Mouse (Mus musculus) liver, embryonic 14.5 days (tissue): Measurements from ENCODE around the gene Prdm8. TPM values are rescaled to one million over a fixed set of nuclear protein-coding genes. Genes with fewer than 3 reads are reported as not detected.
A peak's percentile ranks its signal among the peaks of the same experiment; 100 is the strongest.

ENCODE experiments used
- ATAC-seq: fragments of 200-750 bp; cut with Nextera tagmentation; 2 replicates; pipeline ENCODE4 v1.8.0; 2017; ENCODE audit warnings: moderate number of reproducible peaks, mild to moderate bottlenecking, moderate library complexity; ENCODE audit not compliant: insufficient read depth
- DNase-seq, 3 experiments: peaks; one replicate each; pipeline ENCODE4 v3.0.0-alpha.2; 2012 to 2013; ENCODE audit warnings: low read depth in 3 of 3, low spot score in 3 of 3
- H3K27ac ChIP-seq: fragments of 300-500 bp; sonication (generic); 2 replicates; pipeline ENCODE4 v1.5.1; 2014; ENCODE audit warnings: moderate library complexity, mild to moderate bottlenecking, control low read depth, inconsistent platforms
- H3K27me3 ChIP-seq: fragments of 300-500 bp; sonication (generic); 2 replicates; pipeline ENCODE4 v1.6.1; 2014; ENCODE audit warnings: mild to moderate bottlenecking, low read length, moderate library complexity; ENCODE audit not compliant: control insufficient read depth, insufficient read depth
- H3K36me3 ChIP-seq: fragments of 300-500 bp; sonication (generic); replicated peaks from 2 replicates; pipeline ENCODE4 v1.6.1; 2014; ENCODE audit warnings: low read depth; ENCODE audit not compliant: control insufficient read depth, insufficient read depth
- H3K4me1 ChIP-seq, 2 experiments: fragments of 200-500 bp in 1 of 2; fragments of 300-500 bp in 1 of 2; sonication (generic) in 1 of 2; replicated peaks; 2 replicates each; pipeline ENCODE4 v1.6.1; 2012 to 2014; ENCODE audit warnings: antibody characterized with exemption in 1 of 2, inconsistent platforms in 1 of 2, low read length in 1 of 2; ENCODE audit not compliant: control insufficient read depth in 2 of 2, insufficient read depth in 2 of 2
- H3K4me2 ChIP-seq: fragments of 300-500 bp; sonication (generic); 2 replicates; pipeline ENCODE4 v1.6.1; 2014; ENCODE audit warnings: low read depth, mild to moderate bottlenecking, control low read depth, moderate library complexity
- H3K4me3 ChIP-seq, 2 experiments: fragments of 200-500 bp in 1 of 2; fragments of 300-500 bp in 1 of 2; sonication (generic) in 1 of 2; 2 replicates each; pipeline ENCODE4 v1.5.1; 2012 to 2014; ENCODE audit warnings: low read depth in 2 of 2, low read length in 2 of 2, mild to moderate bottlenecking in 2 of 2, control low read depth in 1 of 2, inconsistent platforms in 1 of 2, moderate library complexity in 1 of 2; ENCODE audit not compliant: insufficient read depth in 1 of 2
- H3K9ac ChIP-seq: fragments of 300-500 bp; sonication (generic); replicated peaks from 2 replicates; pipeline ENCODE4 v1.6.1; 2014; ENCODE audit warnings: mild to moderate bottlenecking, control low read depth, moderate library complexity
- H3K9me3 ChIP-seq: fragments of 300-500 bp; sonication (generic); 2 replicates; pipeline ENCODE4 v1.6.1; 2016; ENCODE audit warnings: low read length, mixed read lengths; ENCODE audit not compliant: control insufficient read depth
- CTCF ChIP-seq: IDR thresholded peaks from 2 replicates; pipeline ENCODE4 v1.5.1; 2016; ENCODE audit warnings: antibody characterized with exemption, low read depth, control low read depth
- EP300 ChIP-seq: IDR thresholded peaks from 2 replicates; pipeline ENCODE4 v1.6.1; 2016; ENCODE audit warnings: antibody characterized with exemption, low read depth
- WGBS: fragments of 180-500 bp; shearing (Covaris S2); extraction: QIAGEN DNeasy Blood & Tissue Kit; methylation state at CpG from one replicate; pipeline ENCODE4 v1.1.7; 2014; ENCODE audit not compliant: insufficient replicate concordance; 5-methylcytosine and 5-hydroxymethylcytosine counted together
- polyA plus RNA-seq, 2 experiments: library from polyadenylated mRNA; depleted of rRNA in 1 of 2; stranded (reverse) in 1 of 2; unstranded in 1 of 2; fragments of >200 nt; fragmentation: Nextera tagmentation in 1 of 2; extraction: Ambion mirVana in 1 of 2; gene quantifications; 2 replicates each; pipeline versions ENCODE4 v1.2.1 to v1.2.3; 2012 to 2014

Gene Prdm8
- polyA plus RNA-seq, 2 experiments: not detected

- peak overlapping the region; percentile 58 for H3K4me2 ChIP-seq
- peak in 2 of 3 experiments; percentile 7 to 19 for DNase-seq
- ATAC-seq: no peak
- H3K36me3 ChIP-seq: no peaks in the 10 kb centered on the region
- H3K4me1 ChIP-seq: no peaks in the 10 kb centered on the region
- H3K27me3 ChIP-seq: peaks cover 99% of the 10 kb centered on the region
- H3K9me3 ChIP-seq: no peaks in the 10 kb centered on the region
- no peak overlapping the region for H3K9ac ChIP-seq
- peak overlapping the region; percentile 32 to 43 for H3K4me3 ChIP-seq
- TF ChIP-seq EP300 (no peak), CTCF (peak; percentile 63)
- no peak overlapping the region for H3K27ac ChIP-seq
- under 1% methylated on average over 86 of the region's 89 CpGs for WGBS
Measured at GRCm38 (mm10) chr5:98184971-98185805, 18.2 kb downstream of the Prdm8 start.

- H3K9ac ChIP-seq: no peak overlapping the region
- H3K36me3 ChIP-seq: no peaks in the 10 kb centered on the region
- no peak for TF ChIP-seq CTCF
- TF ChIP-seq EP300: no peak
- ATAC-seq (no peak), DNase-seq (no peak)
- H3K4me1 ChIP-seq: no peaks in the 10 kb centered on the region
- under 1% methylated on average over 78 of the region's 106 CpGs for WGBS
- H3K27me3 ChIP-seq: peaks cover 93% of the 10 kb centered on the region
- H3K4me3 ChIP-seq: peak overlapping the region in 1 of 2 experiments; percentile 43; a peak in 3 of 4 replicates
- no peak overlapping the region for H3K27ac ChIP-seq
- H3K4me2 ChIP-seq: peak overlapping the region; percentile 58
- H3K9me3 ChIP-seq: no peaks in the 10 kb centered on the region
Measured at GRCm38 (mm10) chr5:98185806-98186751, 19.1 kb downstream of the Prdm8 start.

- Histone ChIP-seq H3K4me2 (no peak overlapping the region), H3K9ac (no peak overlapping the region), H3K27ac (no peak overlapping the region), H3K4me1 (no peaks in the 10 kb centered on the region), H3K9me3 (no peaks in the 10 kb centered on the region), H3K4me3 (no peak overlapping the region), H3K27me3 (peaks cover 62% of the 10 kb centered on the region), H3K36me3 (no peaks in the 10 kb centered on the region)
- DNase-seq (no peak), ATAC-seq (no peak)
- no peak for TF ChIP-seq CTCF
- no peak for TF ChIP-seq EP300
- WGBS: 3% methylated on average over 31 of the region's 31 CpGs
Measured at GRCm38 (mm10) chr5:98189181-98190180, 22.5 kb downstream of the Prdm8 start.

- Histone ChIP-seq H3K4me3 (no peak overlapping the region), H3K9me3 (no peaks in the 10 kb centered on the region), H3K27ac (no peak overlapping the region), H3K27me3 (peaks cover 32% of the 10 kb centered on the region), H3K4me2 (no peak overlapping the region), H3K9ac (no peak overlapping the region), H3K4me1 (no peaks in the 10 kb centered on the region), H3K36me3 (no peaks in the 10 kb centered on the region)
- WGBS: 22% methylated on average over 4 of the region's 4 CpGs
- ATAC-seq: no peak
- no peak for DNase-seq
- no peak for TF ChIP-seq EP300
- TF ChIP-seq CTCF: no peak
Measured at GRCm38 (mm10) chr5:98192295-98192983, 25.4 kb downstream of the Prdm8 start.
